Mouse (Mus musculus) myocyte (in vitro differentiated cells): ENCODE data around the gene Sptssb. TPM values are rescaled to one million over a fixed set of nuclear protein-coding genes. Genes with fewer than 3 reads are reported as not detected.

Source experiments
- H3K27me3 ChIP-seq: one replicate; pipeline ENCODE4 v1.6.1; 2011; ENCODE audit not compliant: control insufficient read depth, insufficient read depth, insufficient read length
- H3K36me3 ChIP-seq: one replicate; pipeline ENCODE4 v1.6.1; 2011; ENCODE audit not compliant: control insufficient read depth, insufficient read depth
- H3K4me2 ChIP-seq: one replicate; pipeline ENCODE4 v1.6.1; 2011; ENCODE audit warnings: low read depth, control low read depth
- H3K4me3 ChIP-seq: one replicate; pipeline ENCODE4 v1.5.1; 2011; ENCODE audit warnings: mild to moderate bottlenecking, control low read depth, moderate library complexity
- H3K79me2 ChIP-seq: one replicate; pipeline ENCODE4 v1.6.1; 2011; ENCODE audit not compliant: control insufficient read depth, insufficient read depth
- H3ac ChIP-seq: one replicate; pipeline ENCODE4 v1.6.1; 2011; ENCODE audit not compliant: control insufficient read depth, insufficient read length
- CEBPB ChIP-seq: IDR thresholded peaks from 2 replicates; pipeline ENCODE4 v1.6.1; 2011; ENCODE audit warnings: mild to moderate bottlenecking, moderate library complexity; ENCODE audit not compliant: poor library complexity, insufficient read depth, severe bottlenecking
- E2F4 ChIP-seq: IDR thresholded peaks from one replicate; pipeline ENCODE4 v1.6.1; 2011; ENCODE audit warnings: mild to moderate bottlenecking, control low read depth, moderate library complexity; ENCODE audit not compliant: insufficient read depth
- MAX ChIP-seq: IDR thresholded peaks from one replicate; pipeline ENCODE4 v1.6.1; 2011; ENCODE audit warnings: low read depth, mild to moderate bottlenecking, control low read depth
- MYOD1 ChIP-seq, 3 experiments: IDR thresholded peaks; one replicate each; pipeline ENCODE4 v1.6.1; 2011; ENCODE audit warnings: control low read depth in 2 of 3, low read depth in 2 of 3, mild to moderate bottlenecking in 2 of 3, moderate library complexity in 1 of 3; ENCODE audit not compliant: insufficient read length in 2 of 3, control insufficient read depth in 1 of 3
- MYOG ChIP-seq, 3 experiments: IDR thresholded peaks; one replicate each; pipeline ENCODE4 v1.6.1; 2011; ENCODE audit warnings: control low read depth in 2 of 3, low read depth in 2 of 3, mild to moderate bottlenecking in 2 of 3; ENCODE audit not compliant: insufficient read length in 2 of 3, control insufficient read depth in 1 of 3, insufficient read depth in 1 of 3
- POLR2A ChIP-seq: IDR thresholded peaks from one replicate; pipeline ENCODE4 v1.6.1; 2011; ENCODE audit warnings: low read depth, mild to moderate bottlenecking, control low read depth, moderate library complexity; ENCODE audit not compliant: insufficient read length
- POLR2AphosphoS2 ChIP-seq: IDR thresholded peaks from one replicate; pipeline ENCODE4 v1.6.1; 2011; ENCODE audit warnings: low read depth, control low read depth; ENCODE audit not compliant: insufficient read length
- REST ChIP-seq: IDR thresholded peaks from one replicate; pipeline ENCODE4 v1.6.1; 2011; ENCODE audit warnings: mild to moderate bottlenecking, control low read depth, moderate library complexity; ENCODE audit not compliant: insufficient read depth, insufficient read length
- SRF ChIP-seq: IDR thresholded peaks from one replicate; pipeline ENCODE4 v1.6.1; 2011; ENCODE audit warnings: low read depth; ENCODE audit not compliant: control insufficient read depth, insufficient read length
- TCF12 ChIP-seq: IDR thresholded peaks from one replicate; pipeline ENCODE4 v1.6.1; 2011; ENCODE audit warnings: mild to moderate bottlenecking, control low read depth; ENCODE audit not compliant: poor library complexity, insufficient read depth, severe bottlenecking
- TCF3 ChIP-seq: IDR thresholded peaks from one replicate; pipeline ENCODE4 v1.6.1; 2011; ENCODE audit warnings: low read depth, control low read depth; ENCODE audit not compliant: insufficient read length
- USF1 ChIP-seq: IDR thresholded peaks from one replicate; pipeline ENCODE4 v1.6.1; 2011; ENCODE audit warnings: low read depth, mild to moderate bottlenecking, control low read depth, moderate library complexity
- polyA plus RNA-seq: library from polyadenylated mRNA; unstranded; fragments of >200 nt; fragmentation: generic; extraction: Trizol; gene quantifications from one replicate; pipeline ENCODE4 v1.2.1, GENCODE M21; 2012; ENCODE audit warnings: missing spikeins

Sptssb gene
- polyA plus RNA-seq = not detected

- Histone ChIP-seq H3K4me2 (no peak within 1 kb of the TSS), H3K4me3 (no peak within 1 kb of the TSS), H3K79me2 (no peaks in the 10 kb centered on the region), H3K27me3 (peaks cover 18% of the 10 kb centered on the region), H3ac (no peak within 1 kb of the TSS), H3K36me3 (no peaks in the 10 kb centered on the region)
- TF ChIP-seq CEBPB (no peak), MYOD1 (IDR thresholded peaks at IDR 0.05; ENCODE audit: control insufficient read depth in 1 of 3, insufficient read length in 2 of 3, low read depth in 2 of 3) (no peak), TCF3 (no peak)
Observed at GRCm38 (mm10) chr3:69859858-69860588, at the start of gene Sptssb. Gene Sptssb (minus strand): TSS chr3:69859940.

- Histone ChIP-seq H3K27me3 (peaks cover 5% of the 10 kb centered on the region), H3K79me2 (no peaks in the 10 kb centered on the region), H3K4me3 (no peak overlapping the region), H3ac (no peak overlapping the region), H3K36me3 (no peaks in the 10 kb centered on the region), H3K4me2 (no peak overlapping the region)
- TF ChIP-seq MYOG (IDR thresholded peaks at IDR 0.05; ENCODE audit: control insufficient read depth in 1 of 3, insufficient read depth in 1 of 3, insufficient read length in 2 of 3, low read depth in 2 of 3) (no peak), USF1 (no peak), POLR2AphosphoS2 (no peak), TCF12 (no peak), TCF3 (no peak), REST (no peak), CEBPB (no peak), MAX (no peak), E2F4 (no peak), POLR2A (no peak), MYOD1 (IDR thresholded peaks at IDR 0.05; ENCODE audit: control insufficient read depth in 1 of 3, insufficient read length in 2 of 3, low read depth in 2 of 3) (no peak), SRF (no peak)
Observed at GRCm38 (mm10) chr3:69908074-69908473, 48.3 kb upstream of the Sptssb start.

- Histone ChIP-seq H3ac (no peak overlapping the region), H3K4me3 (no peak overlapping the region), H3K79me2 (no peaks in the 10 kb centered on the region), H3K4me2 (no peak overlapping the region), H3K27me3 (peaks cover 5% of the 10 kb centered on the region), H3K36me3 (no peaks in the 10 kb centered on the region)
- TF ChIP-seq REST = no peak
- no peak for TF ChIP-seq MYOD1 (IDR thresholded peaks at IDR 0.05; ENCODE audit: control insufficient read depth in 1 of 3, insufficient read length in 2 of 3, low read depth in 2 of 3)
- TF ChIP-seq POLR2AphosphoS2 = no peak
- no peak for TF ChIP-seq USF1
- no peak for TF ChIP-seq MYOG (IDR thresholded peaks at IDR 0.05; ENCODE audit: control insufficient read depth in 1 of 3, insufficient read depth in 1 of 3, insufficient read length in 2 of 3, low read depth in 2 of 3)
- TF ChIP-seq CEBPB = no peak
- TF ChIP-seq TCF3 = no peak
- no peak for TF ChIP-seq MAX
- no peak for TF ChIP-seq E2F4
- no peak for TF ChIP-seq SRF
- no peak for TF ChIP-seq TCF12
- TF ChIP-seq POLR2A = no peak
Observed at GRCm38 (mm10) chr3:69907564-69907963, 47.8 kb upstream of the Sptssb start.

GRCm38 (mm10) chr3:69902787-69903477 lies 43.2 kb upstream of the Sptssb start:
- Histone ChIP-seq H3K36me3 (no peaks in the 10 kb centered on the region), H3ac (no peak overlapping the region), H3K79me2 (no peaks in the 10 kb centered on the region), H3K4me2 (no peak overlapping the region), H3K27me3 (no peaks in the 10 kb centered on the region), H3K4me3 (no peak overlapping the region)
- TF ChIP-seq E2F4 (no peak), REST (no peak), SRF (no peak), TCF3 (no peak), POLR2AphosphoS2 (no peak), MYOD1 (IDR thresholded peaks at IDR 0.05; ENCODE audit: control insufficient read depth in 1 of 3, insufficient read length in 2 of 3, low read depth in 2 of 3) (no peak), MYOG (IDR thresholded peaks at IDR 0.05; ENCODE audit: control insufficient read depth in 1 of 3, insufficient read depth in 1 of 3, insufficient read length in 2 of 3, low read depth in 2 of 3) (no peak), CEBPB (no peak), TCF12 (no peak), POLR2A (no peak), MAX (no peak), USF1 (no peak)
